Mouse (Mus musculus) C2C12 (cell line): Measurements from ENCODE around the gene Efhd1.

Experiments
- CEBPB ChIP-seq: IDR thresholded peaks from one replicate; pipeline ENCODE4 v1.6.1; 2011; ENCODE audit warnings: low read depth, mild to moderate bottlenecking, control low read depth, moderate library complexity
- CTCF ChIP-seq: IDR thresholded peaks from one replicate; pipeline ENCODE4 v1.5.1; 2011; ENCODE audit not compliant: control insufficient read depth, insufficient read depth, insufficient read length
- FOSL1 ChIP-seq: IDR thresholded peaks from one replicate; pipeline ENCODE4 v1.8.0; 2011; ENCODE audit warnings: mild to moderate bottlenecking, low read length; ENCODE audit not compliant: poor library complexity, insufficient read depth, severe bottlenecking
- MAX ChIP-seq: IDR thresholded peaks from one replicate; pipeline ENCODE4 v1.6.1; 2011; ENCODE audit warnings: mild to moderate bottlenecking, control low read depth
- MYOD1 ChIP-seq: IDR thresholded peaks from one replicate; pipeline ENCODE4 v1.6.1; 2011; ENCODE audit warnings: low read depth; ENCODE audit not compliant: control insufficient read depth, insufficient read length
- MYOG ChIP-seq: IDR thresholded peaks from one replicate; pipeline ENCODE4 v1.6.1; 2011; ENCODE audit not compliant: control insufficient read depth, insufficient read length; ENCODE audit errors: extremely low read depth
- USF1 ChIP-seq: IDR thresholded peaks from one replicate; pipeline ENCODE4 v1.6.1; 2011; ENCODE audit warnings: low read depth, mild to moderate bottlenecking, control low read depth, moderate library complexity

- TF ChIP-seq CTCF (no peak), MAX (no peak), MYOG (no peak), USF1 (no peak), CEBPB (no peak), FOSL1 (no peak), MYOD1 (no peak)
These were observed 37.8 kb downstream of the Efhd1 start for GRCm38 (mm10) chr1:87301971-87302370.
